Comparison of ENCODE assay signal across 20 mouse cellular contexts in genomic region chr7:38220866-38221265, GRCm38 (mm10).
"Had no signal": no experiment of that assay in that cellular context is flagged by ENCODE, and none has a peak within 500 bp of the region (broad histone marks: within the 10 kb centered on the region; RNA-seq: fewer than 3 reads in every experiment).

No protein-coding gene starts in this region.

- H3K27ac ChIP-seq: heart, adult 2 months; heart, embryonic 13.5 days; heart, embryonic 15.5 days; hindbrain, embryonic 13.5 days; hindbrain, embryonic 15.5 days; hindbrain, postnatal 0 days; limb, embryonic 13.5 days; limb, embryonic 15.5 days; liver, embryonic 12.5 days; liver, embryonic 14.5 days had no signal

- ATAC-seq: hindbrain, postnatal 0 days; intestine, embryonic 16.5 days; liver, embryonic 12.5 days had no signal

- H3K4me2 ChIP-seq: heart, embryonic 11.5 days; heart, embryonic 13.5 days; heart, embryonic 15.5 days; hindbrain, embryonic 13.5 days; hindbrain, embryonic 15.5 days; limb, embryonic 13.5 days; limb, embryonic 15.5 days; liver, embryonic 12.5 days had no signal

- H3K36me3 ChIP-seq: hindbrain, embryonic 13.5 days; hindbrain, embryonic 15.5 days; liver, embryonic 12.5 days had no signal

- H3K4me3 ChIP-seq: heart, adult 2 months; heart, embryonic 13.5 days; heart, embryonic 15.5 days; hindbrain, embryonic 13.5 days; hindbrain, embryonic 15.5 days; limb, embryonic 13.5 days; limb, embryonic 15.5 days; liver, embryonic 12.5 days had no signal

- H3K9ac ChIP-seq: heart, embryonic 13.5 days; heart, embryonic 15.5 days; hindbrain, embryonic 13.5 days; hindbrain, embryonic 15.5 days; limb, embryonic 13.5 days; limb, embryonic 15.5 days; liver, embryonic 12.5 days; liver, embryonic 14.5 days had no signal

- H3K9me3 ChIP-seq: heart, embryonic 13.5 days; heart, embryonic 15.5 days; hindbrain, embryonic 13.5 days; hindbrain, embryonic 15.5 days; limb, embryonic 13.5 days; limb, embryonic 15.5 days; liver, embryonic 12.5 days had no signal

- DNase-seq: gastrocnemius, postnatal 14 days; gastrocnemius, postnatal 36 days; heart, adult 11 months; heart, adult 2 months; heart, postnatal 14 days; heart, postnatal 36 days; layer of hippocampus, adult 9-11 months; layer of hippocampus, postnatal 36 days; left cerebral cortex, postnatal 4 days had no signal

- H3K27me3 ChIP-seq: heart, embryonic 13.5 days; heart, embryonic 15.5 days; hindbrain, embryonic 13.5 days; hindbrain, embryonic 15.5 days; limb, embryonic 13.5 days; limb, embryonic 15.5 days; liver, embryonic 12.5 days had no signal
